ENCODE assay signal across 7 mouse cellular contexts in the genomic region with DNA sequence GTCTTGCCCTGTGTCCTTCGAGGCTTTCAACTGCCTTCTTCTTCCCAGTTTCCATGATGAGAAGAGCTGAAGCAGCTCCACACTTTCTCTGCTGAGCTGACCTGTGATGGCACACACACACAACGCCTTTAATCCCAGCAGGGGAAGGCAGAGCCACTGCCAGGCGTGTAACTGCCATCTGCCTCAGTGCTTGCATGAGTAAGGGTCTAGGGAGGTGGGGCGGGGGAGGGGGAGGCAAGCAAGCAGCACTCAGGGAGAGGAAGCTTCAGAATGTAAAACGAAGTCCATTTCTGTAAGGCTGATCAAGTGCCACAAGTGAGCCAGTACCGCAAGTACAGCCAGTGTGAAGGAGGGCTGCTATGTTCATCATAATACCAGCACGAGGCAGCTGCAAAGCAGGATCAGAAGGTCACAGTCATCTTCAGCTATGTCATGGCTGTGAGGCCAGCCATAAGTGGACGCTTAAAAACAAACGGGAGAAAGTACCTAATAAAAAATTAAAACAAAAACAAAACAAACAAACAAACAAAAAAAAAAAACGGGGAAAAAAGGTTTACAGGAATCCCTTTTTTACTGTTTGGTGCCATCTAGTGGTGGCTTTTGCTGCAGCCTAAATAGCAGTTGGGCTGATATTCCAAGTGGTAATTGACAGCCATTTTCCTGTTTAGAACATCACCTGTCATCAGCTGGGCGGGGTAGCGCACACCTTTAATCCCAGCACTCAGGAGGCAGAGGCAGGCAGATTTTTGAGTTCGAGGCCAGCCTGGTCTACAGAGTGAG. TPM values are rescaled to one million over a fixed set of nuclear protein-coding genes. Genes with fewer than 3 reads are reported as not detected.
DNase-seq lines count a peak whose midpoint lies in the region; ATAC-seq and TF ChIP-seq lines count a peak whose summit lies in the region.

No protein-coding gene starts in this region.

- peak; percentile 77 for TF ChIP-seq CTCF in liver, embryonic 14.5 days (IDR thresholded peaks at IDR 0.05; ENCODE audit: low read depth)

- DNase-seq in urinary bladder, adult 18-20 months (ENCODE audit: low spot score in 2 of 2), result peak; percentile 16 to 26
- no peak for DNase-seq in urinary bladder, postnatal 10 days (ENCODE audit: low spot score)
- peak; percentile 48 to 74 for DNase-seq in adrenal gland, postnatal 36 days
- peak; percentile 79 for DNase-seq in embryonic facial prominence, embryonic 11.5 days (ENCODE audit: low spot score)
- DNase-seq in liver, embryonic 14.5 days (ENCODE audit: low read depth in 3 of 3, low spot score in 3 of 3), result peak in 2 of 3 experiments; percentile 44 to 55
- DNase-seq in retina, adult 2 months (ENCODE audit: low read depth, low spot score), result peak; percentile 49

- no peaks in the 10 kb centered on the region for H3K27me3 ChIP-seq in embryonic facial prominence, embryonic 11.5 days (ENCODE audit: control insufficient read depth, insufficient read depth, low read length)
- no peaks in the 10 kb centered on the region for H3K27me3 ChIP-seq in hindbrain, embryonic 15.5 days
- H3K27me3 ChIP-seq in liver, embryonic 14.5 days (ENCODE audit: control insufficient read depth, insufficient read depth, low read length), result no peaks in the 10 kb centered on the region

- H3K4me3 ChIP-seq in embryonic facial prominence, embryonic 11.5 days (ENCODE audit: low read depth, low read length), result no peak overlapping the region
- no peak overlapping the region for H3K4me3 ChIP-seq in hindbrain, embryonic 15.5 days
- H3K4me3 ChIP-seq in liver, embryonic 14.5 days (ENCODE audit: insufficient read depth in 1 of 2, low read depth in 2 of 2, low read length in 2 of 2), result no peak overlapping the region

- H3K9ac ChIP-seq in embryonic facial prominence, embryonic 11.5 days (replicated peaks; ENCODE audit: low read length), result no peak overlapping the region
- no peak overlapping the region for H3K9ac ChIP-seq in hindbrain, embryonic 15.5 days
- no peak overlapping the region for H3K9ac ChIP-seq in liver, embryonic 14.5 days (replicated peaks)

- H3K9me3 ChIP-seq in embryonic facial prominence, embryonic 11.5 days (replicated peaks; ENCODE audit: control insufficient read depth, low read length), result no peaks in the 10 kb centered on the region
- no peaks in the 10 kb centered on the region for H3K9me3 ChIP-seq in hindbrain, embryonic 15.5 days
- H3K9me3 ChIP-seq in liver, embryonic 14.5 days (ENCODE audit: control insufficient read depth, low read length), result no peaks in the 10 kb centered on the region

- peaks cover 10% of the 10 kb centered on the region for H3K36me3 ChIP-seq in embryonic facial prominence, embryonic 11.5 days (replicated peaks; ENCODE audit: control insufficient read depth, insufficient read depth, low read depth, low read length)
- H3K36me3 ChIP-seq in hindbrain, embryonic 15.5 days, result peaks cover 78% of the 10 kb centered on the region
- H3K36me3 ChIP-seq in liver, embryonic 14.5 days (replicated peaks; ENCODE audit: control insufficient read depth, insufficient read depth, low read depth), result peaks cover 66% of the 10 kb centered on the region

- no peak for TF ChIP-seq EP300 in liver, embryonic 14.5 days (IDR thresholded peaks at IDR 0.05; ENCODE audit: low read depth)

- no peak overlapping the region for H3K27ac ChIP-seq in embryonic facial prominence, embryonic 11.5 days (replicated peaks; ENCODE audit: low read depth, low read length)
- peak overlapping the region; percentile 54 for H3K27ac ChIP-seq in hindbrain, embryonic 15.5 days (replicated peaks)
- H3K27ac ChIP-seq in liver, embryonic 14.5 days, result no peak overlapping the region

- H3K4me2 ChIP-seq in embryonic facial prominence, embryonic 11.5 days (ENCODE audit: low read depth, low read length), result no peak overlapping the region
- no peak overlapping the region for H3K4me2 ChIP-seq in hindbrain, embryonic 15.5 days
- H3K4me2 ChIP-seq in liver, embryonic 14.5 days (ENCODE audit: low read depth), result no peak overlapping the region

- WGBS in embryonic facial prominence, embryonic 11.5 days, result 78% methylated on average over 13 of the region's 13 CpGs
- 63% methylated on average over 13 of the region's 13 CpGs for WGBS in hindbrain, embryonic 15.5 days
- WGBS in liver, embryonic 14.5 days (ENCODE audit: insufficient replicate concordance), result 63% methylated on average over 13 of the region's 13 CpGs

- H3K4me1 ChIP-seq in embryonic facial prominence, embryonic 11.5 days (ENCODE audit: control insufficient read depth, insufficient read depth, low read length), result no peaks in the 10 kb centered on the region
- no peaks in the 10 kb centered on the region for H3K4me1 ChIP-seq in hindbrain, embryonic 15.5 days (replicated peaks)
- H3K4me1 ChIP-seq in liver, embryonic 14.5 days (replicated peaks; ENCODE audit: control insufficient read depth in 2 of 2, insufficient read depth in 2 of 2, low read length in 1 of 2), result peaks cover 0 to 2% of the 10 kb centered on the region in 2 experiments; a peak in 1 of 4 replicates

- ATAC-seq in embryonic facial prominence, embryonic 11.5 days (replicated peaks; ENCODE audit: insufficient number of reproducible peaks, low FRiP score, low TSS enrichment, low read depth), result no peak
- ATAC-seq in hindbrain, embryonic 15.5 days (ENCODE audit: low FRiP score, low read depth), result peak; percentile 11; the same call in 1 of the 2 replicates
- ATAC-seq in liver, embryonic 14.5 days (ENCODE audit: insufficient read depth), result no peak

RNA-seq across cellular contexts. Expression of a gene that starts 22.6 kb away (rescaled TPM):
- total RNA-seq in adrenal gland, postnatal 36 days (2021), result 10 to 100 TPM; 11.1 to 13.1 TPM
- 27.5 and 28.3 TPM in 2 replicates for polyA plus RNA-seq in embryonic facial prominence, embryonic 11.5 days (2014; fragmentation: Nextera tagmentation; extraction: Ambion mirVana)
- 15.1 and 15.5 TPM in 2 replicates for polyA plus RNA-seq in hindbrain, embryonic 15.5 days (2015; fragmentation: Nextera tagmentation; extraction: Ambion mirVana)
- 6.8 and 8.2 TPM in 2 replicates for polyA plus RNA-seq in liver, embryonic 14.5 days (2012; rRNA removed)
- polyA plus RNA-seq in liver, embryonic 14.5 days (2014; fragmentation: Nextera tagmentation; extraction: Ambion mirVana), result 8.6 and 9.3 TPM in 2 replicates

RNA-seq across cellular contexts. Expression of a gene that starts 38.3 kb away (rescaled TPM):
- total RNA-seq in adrenal gland, postnatal 36 days (2021), result 10 to 100 TPM; 10.3 to 12.2 TPM
- polyA plus RNA-seq in embryonic facial prominence, embryonic 11.5 days (2014; fragmentation: Nextera tagmentation; extraction: Ambion mirVana), result 37.7 and 42.7 TPM in 2 replicates
- polyA plus RNA-seq in hindbrain, embryonic 15.5 days (2015; fragmentation: Nextera tagmentation; extraction: Ambion mirVana), result 7.3 and 7.9 TPM in 2 replicates
- 7.1 and 8.8 TPM in 2 replicates for polyA plus RNA-seq in liver, embryonic 14.5 days (2012; rRNA removed)
- 8.1 and 9.4 TPM in 2 replicates for polyA plus RNA-seq in liver, embryonic 14.5 days (2014; fragmentation: Nextera tagmentation; extraction: Ambion mirVana)
